Mouse (Mus musculus) limb, embryonic 11.5 days (tissue): ENCODE data around the gene Galk1. TPM values are rescaled to one million over a fixed set of nuclear protein-coding genes. Genes with fewer than 3 reads are reported as not detected.
A peak's percentile ranks its signal among the peaks of the same experiment; 100 is the strongest.

ENCODE experiments used
- ATAC-seq: fragments of 200-750 bp; cut with Nextera tagmentation; 2 replicates; pipeline ENCODE4 v1.8.0; 2017; ENCODE audit warnings: low read depth; ENCODE audit not compliant: insufficient number of reproducible peaks, low FRiP score, low TSS enrichment
- DNase-seq: peaks from one replicate; pipeline ENCODE4 v3.0.0-alpha.2; 2015; ENCODE audit warnings: low spot score
- H3K27ac ChIP-seq: fragments of 300-500 bp; sonication (generic); replicated peaks from 2 replicates; pipeline ENCODE4 v1.5.1; 2014; ENCODE audit warnings: low read depth, mild to moderate bottlenecking, low read length
- H3K27me3 ChIP-seq: fragments of 300-500 bp; sonication (generic); 2 replicates; pipeline ENCODE4 v1.6.1; 2014; ENCODE audit warnings: mild to moderate bottlenecking, low read length, mixed read lengths; ENCODE audit not compliant: control insufficient read depth, insufficient read depth
- H3K36me3 ChIP-seq: fragments of 300-500 bp; sonication (generic); 2 replicates; pipeline ENCODE4 v1.6.1; 2014; ENCODE audit warnings: mild to moderate bottlenecking, low read length, moderate library complexity, mixed read lengths; ENCODE audit not compliant: control insufficient read depth, insufficient read depth
- H3K4me1 ChIP-seq: fragments of 300-500 bp; sonication (generic); 2 replicates; pipeline ENCODE4 v1.6.1; 2014; ENCODE audit warnings: low read length, mixed read lengths; ENCODE audit not compliant: control insufficient read depth, insufficient read depth
- H3K4me2 ChIP-seq: fragments of 300-500 bp; sonication (generic); 2 replicates; pipeline ENCODE4 v1.6.1; 2014; ENCODE audit warnings: low read depth, mild to moderate bottlenecking, moderate library complexity; ENCODE audit not compliant: severe bottlenecking
- H3K4me3 ChIP-seq: fragments of 300-500 bp; sonication (generic); 2 replicates; pipeline ENCODE4 v1.5.1; 2014; ENCODE audit warnings: low read depth, low read length
- H3K9ac ChIP-seq: fragments of 300-500 bp; sonication (generic); 2 replicates; pipeline ENCODE4 v1.6.1; 2014; ENCODE audit warnings: mild to moderate bottlenecking, low read length
- H3K9me3 ChIP-seq: fragments of 300-500 bp; sonication (generic); 2 replicates; pipeline ENCODE4 v1.6.1; 2016; ENCODE audit warnings: low read length; ENCODE audit not compliant: control insufficient read depth
- WGBS: fragments of 180-500 bp; shearing (Covaris S2); extraction: QIAGEN DNeasy Blood & Tissue Kit; methylation state at CpG from one replicate; pipeline ENCODE4 v1.1.7; 2014; 5-methylcytosine and 5-hydroxymethylcytosine counted together
- polyA plus RNA-seq: library from polyadenylated mRNA; unstranded; fragments of >200 nt; fragmentation: Nextera tagmentation; extraction: Ambion mirVana; gene quantifications from 2 replicates; pipeline ENCODE4 v1.2.1, GENCODE M21; 2014

The Galk1 gene
- polyA plus RNA-seq, 1 experiment from 2014 or later, result 168 TPM

GRCm38 (mm10) chr11:115974309-115975082, 38.0 kb downstream of the Galk1 start, which contains the start of gene Itgb4:
Gene Itgb4, plus strand, starts transcription at chr11:115974709.
- ATAC-seq (no peak), DNase-seq (peak; percentile 48)
- WGBS, result 10% methylated on average over 54 of the region's 58 CpGs
- H3K27ac ChIP-seq, result no peak within 1 kb of the TSS
- peaks cover 32% of the 10 kb centered on the region for H3K27me3 ChIP-seq
- H3K4me1 ChIP-seq, result peaks cover 6% of the 10 kb centered on the region; the same call in 1 of the 2 replicates
- H3K9ac ChIP-seq, result peak within 1 kb of the TSS; percentile 28; the same call in 1 of the 2 replicates
- no peaks in the 10 kb centered on the region for H3K9me3 ChIP-seq
- peak within 1 kb of the TSS; percentile 33 for H3K4me3 ChIP-seq
- H3K4me2 ChIP-seq, result peak within 1 kb of the TSS; percentile 66
- H3K36me3 ChIP-seq, result no peaks in the 10 kb centered on the region

- DNase-seq (no peak), ATAC-seq (no peak)
- Histone ChIP-seq H3K4me3 (no peak overlapping the region), H3K4me1 (peaks cover 6% of the 10 kb centered on the region; the same call in 1 of the 2 replicates), H3K36me3 (peaks cover 3% of the 10 kb centered on the region; the same call in 1 of the 2 replicates), H3K9me3 (no peaks in the 10 kb centered on the region), H3K4me2 (no peak overlapping the region), H3K9ac (no peak overlapping the region), H3K27me3 (peaks cover 23% of the 10 kb centered on the region), H3K27ac (no peak overlapping the region)
- WGBS, result 73% methylated on average over 6 of the region's 6 CpGs
Observed at GRCm38 (mm10) chr11:115971016-115971415, 41.5 kb downstream of the Galk1 start.

GRCm38 (mm10) chr11:115970006-115970673, 42.4 kb downstream of the Galk1 start:
- Histone ChIP-seq H3K4me1 (peaks cover 6% of the 10 kb centered on the region; the same call in 1 of the 2 replicates), H3K27ac (no peak overlapping the region), H3K4me2 (no peak overlapping the region), H3K27me3 (peaks cover 16% of the 10 kb centered on the region), H3K36me3 (peaks cover 7% of the 10 kb centered on the region), H3K9ac (no peak overlapping the region), H3K9me3 (no peaks in the 10 kb centered on the region), H3K4me3 (no peak overlapping the region)
- no peak for ATAC-seq
- 67% methylated on average over 15 of the region's 15 CpGs for WGBS
- DNase-seq, result no peak

- Histone ChIP-seq H3K9me3 (no peaks in the 10 kb centered on the region), H3K27me3 (peaks cover 3% of the 10 kb centered on the region), H3K36me3 (peaks cover 17% of the 10 kb centered on the region), H3K4me3 (no peak overlapping the region), H3K4me1 (no peaks in the 10 kb centered on the region), H3K9ac (no peak overlapping the region), H3K27ac (no peak overlapping the region), H3K4me2 (no peak overlapping the region)
- DNase-seq (no peak), ATAC-seq (no peak)
- 73% methylated on average over 5 of the region's 5 CpGs for WGBS
Observed at GRCm38 (mm10) chr11:115968731-115969405, 43.7 kb downstream of the Galk1 start.

- Histone ChIP-seq H3K4me1 (no peaks in the 10 kb centered on the region), H3K27ac (no peak overlapping the region), H3K27me3 (no peaks in the 10 kb centered on the region), H3K9me3 (no peaks in the 10 kb centered on the region), H3K36me3 (peaks cover 29% of the 10 kb centered on the region), H3K4me2 (no peak overlapping the region), H3K4me3 (no peak overlapping the region), H3K9ac (no peak overlapping the region)
- ATAC-seq (no peak), DNase-seq (no peak)
- WGBS, result 86% methylated on average over 10 of the region's 10 CpGs
Observed at GRCm38 (mm10) chr11:115964977-115965604, 47.4 kb downstream of the Galk1 start.

GRCm38 (mm10) chr11:115962651-115963412, 49.7 kb downstream of the Galk1 start:
- H3K4me3 ChIP-seq, result no peak overlapping the region

GRCm38 (mm10) chr11:115959018-115959417, 53.5 kb downstream of the Galk1 start:
- H3K4me2 ChIP-seq, result no peak overlapping the region
- no peaks in the 10 kb centered on the region for H3K9me3 ChIP-seq
- no peaks in the 10 kb centered on the region for H3K4me1 ChIP-seq
- ATAC-seq, result no peak
- WGBS, result 97% methylated on average over 9 of the region's 9 CpGs
- peaks cover 16% of the 10 kb centered on the region for H3K36me3 ChIP-seq
- no peak overlapping the region for H3K27ac ChIP-seq
- no peak overlapping the region for H3K4me3 ChIP-seq
- DNase-seq, result no peak
- no peaks in the 10 kb centered on the region for H3K27me3 ChIP-seq
- no peak overlapping the region for H3K9ac ChIP-seq

More at GRCm38 (mm10) chr11:115962651-115963412, 49.7 kb downstream of the Galk1 start:
- H3K36me3 ChIP-seq, result peaks cover 33% of the 10 kb centered on the region
- H3K9ac ChIP-seq, result no peak overlapping the region
- no peaks in the 10 kb centered on the region for H3K9me3 ChIP-seq
- WGBS, result 91% methylated on average over 9 of the region's 9 CpGs
- no peak overlapping the region for H3K27ac ChIP-seq
- no peak overlapping the region for H3K4me2 ChIP-seq
- no peak for ATAC-seq
- no peaks in the 10 kb centered on the region for H3K4me1 ChIP-seq
- DNase-seq, result no peak
- no peaks in the 10 kb centered on the region for H3K27me3 ChIP-seq
